Mouse (Mus musculus): ENCODE results near the gene Glis1.
"Not testable (repeated sequence)": the region's sequence is repeated elsewhere in the genome, so short reads cannot be mapped to it uniquely, and the experiment has no call there.

The Glis1 gene

DNA sequence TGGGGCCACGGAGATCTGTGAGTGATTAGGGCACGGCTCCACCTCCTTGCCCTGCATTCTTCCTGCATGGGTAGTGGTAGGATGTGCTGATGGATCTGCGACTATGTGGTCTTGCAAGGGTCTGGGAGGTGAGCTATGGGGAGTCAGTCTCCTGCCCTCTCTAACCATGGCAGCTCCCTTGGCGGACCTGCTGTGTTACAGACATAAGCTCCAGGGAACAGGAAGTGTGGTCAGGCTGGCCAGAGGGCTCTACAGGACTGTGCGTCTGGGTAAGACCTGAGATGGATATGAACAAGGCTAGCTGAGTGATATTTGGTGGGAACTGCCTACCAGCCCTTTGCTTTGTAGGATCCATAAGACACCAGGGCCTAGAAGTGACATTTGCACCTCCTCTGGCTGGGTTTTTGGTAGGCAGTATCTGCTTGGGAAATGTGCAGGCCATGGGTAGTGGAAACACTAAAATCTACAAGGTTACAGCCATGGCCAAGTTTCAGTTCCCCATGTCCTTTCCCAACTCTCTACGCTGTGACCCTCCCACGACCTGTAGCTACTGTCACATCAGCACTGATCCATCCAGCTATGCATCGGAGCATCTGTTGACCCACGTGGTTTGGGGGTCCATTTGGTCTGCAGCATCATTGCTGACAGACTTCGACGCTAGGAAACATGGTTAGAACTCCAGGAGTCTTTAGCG lies 142.9 kb downstream of the Glis1 start:
- no peak for DNase-seq (ENCODE audit: low spot score in 2 of 2)

DNA sequence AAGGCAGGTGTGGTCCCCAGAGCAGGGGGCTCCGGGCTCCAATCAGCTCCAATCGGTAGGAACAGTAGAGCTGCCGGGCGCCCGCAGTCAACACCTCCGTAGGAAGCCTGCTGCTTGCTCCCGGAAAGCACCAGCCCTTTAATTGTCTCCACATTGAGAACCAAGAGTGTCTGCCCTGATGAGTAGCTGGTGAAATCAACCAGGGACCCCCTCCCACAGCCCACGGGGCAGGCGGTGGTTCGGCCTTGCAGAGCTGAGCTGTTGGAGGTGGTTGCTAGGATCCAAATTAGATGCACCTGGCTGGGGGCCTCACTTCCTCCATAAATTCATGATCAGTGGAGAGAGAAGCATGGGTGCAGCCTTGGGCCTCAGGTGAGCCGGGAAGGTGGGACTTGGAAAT lies 146.5 kb downstream of the Glis1 start:
- DNase-seq (ENCODE audit: low spot score in 2 of 2), result no peak

DNA sequence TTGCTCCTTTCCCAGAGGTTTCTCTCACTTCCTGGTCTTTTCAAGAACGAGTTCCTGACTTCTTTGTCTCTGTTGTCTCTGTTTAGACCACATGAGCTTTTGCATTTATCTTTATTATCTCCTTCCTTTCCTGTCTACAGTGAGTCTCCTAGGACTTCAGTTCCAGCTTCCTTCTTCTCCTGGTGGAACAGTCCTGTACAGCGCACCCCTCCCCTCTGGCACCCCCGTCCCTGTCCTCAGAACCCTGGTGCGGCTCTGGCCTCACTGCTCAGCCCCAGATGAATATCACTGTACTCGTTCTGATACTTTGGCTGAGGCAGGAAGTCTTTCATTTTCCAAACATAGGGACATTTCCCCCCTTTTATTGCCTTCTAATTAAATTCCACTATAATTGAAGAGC lies 152.0 kb downstream of the Glis1 start:
- no peak for DNase-seq (ENCODE audit: low spot score in 2 of 2)

DNA sequence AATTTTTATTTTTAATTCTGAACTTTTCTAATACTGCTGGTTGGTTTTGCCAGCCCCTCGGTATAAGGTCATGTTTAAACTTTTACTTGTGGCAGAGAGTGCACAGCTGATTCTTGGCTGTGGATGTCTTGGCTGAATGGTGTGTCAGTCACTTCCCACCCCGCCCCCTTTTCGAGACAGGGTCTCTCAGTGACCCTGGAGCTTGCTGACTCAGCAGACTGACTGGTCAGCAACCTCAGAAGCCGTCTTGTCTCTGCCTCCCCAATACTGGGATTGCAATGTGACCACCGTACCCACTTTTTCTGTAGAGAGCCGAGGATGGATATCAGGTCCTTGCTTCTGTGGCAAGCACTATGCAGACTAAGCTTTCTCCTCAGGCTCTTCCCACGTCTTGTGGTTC lies 154.2 kb downstream of the Glis1 start:
- DNase-seq (ENCODE audit: low spot score in 2 of 2), result no peak

DNA sequence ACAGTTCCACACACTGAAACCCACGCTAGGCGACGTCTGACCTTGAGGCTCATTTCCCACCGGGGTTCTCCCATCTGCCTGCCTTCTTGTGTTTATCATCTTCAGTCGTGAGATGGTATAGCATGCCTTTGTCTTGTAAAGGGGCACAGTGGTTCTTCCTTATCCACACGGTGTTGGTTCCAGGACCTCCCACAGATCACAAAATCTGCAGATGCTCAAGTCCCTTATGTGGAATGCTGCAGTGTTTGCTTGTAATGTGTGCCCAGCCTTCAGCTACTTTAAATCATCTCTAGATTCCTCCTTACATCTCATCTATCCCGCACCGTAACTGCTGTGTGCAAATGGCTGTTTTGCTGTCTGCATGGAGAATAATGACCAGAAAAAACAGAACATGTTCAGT lies 154.7 kb downstream of the Glis1 start:
- DNase-seq (ENCODE audit: low spot score in 2 of 2), result no peak

DNA sequence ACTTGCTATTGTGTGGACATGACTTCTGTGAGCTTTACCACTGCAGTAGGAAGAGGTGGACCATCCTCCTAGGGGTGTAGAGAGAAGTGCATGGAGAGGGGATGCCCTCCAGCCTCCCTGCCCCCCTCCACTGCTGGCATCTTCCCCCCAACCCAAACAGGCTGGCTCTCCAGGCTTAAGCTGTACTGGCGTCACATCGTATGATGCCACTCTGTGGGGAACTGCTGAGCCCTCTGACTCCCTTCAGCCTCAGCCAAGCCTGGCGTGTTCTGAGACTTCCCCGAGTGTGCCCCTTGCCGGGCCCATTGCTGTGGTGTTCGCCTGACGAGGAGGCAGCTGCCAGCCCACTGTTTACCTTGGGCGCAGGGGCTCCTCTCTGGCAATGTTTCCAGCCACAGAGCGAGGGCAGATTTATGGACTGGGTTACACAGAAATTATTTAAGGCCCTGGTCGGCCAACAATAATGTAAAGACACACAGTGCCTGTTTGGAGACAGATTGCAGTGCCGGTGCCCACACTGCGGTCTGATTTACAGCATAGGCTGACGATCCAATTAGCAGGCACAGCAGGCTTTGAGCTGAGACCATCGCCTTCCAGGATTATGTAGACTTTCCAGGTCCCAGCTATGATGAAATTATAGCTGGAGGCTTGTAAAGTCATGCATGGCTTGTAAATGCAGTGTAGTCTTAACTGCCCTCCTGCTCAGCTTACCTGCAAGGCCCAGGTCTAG lies 156.6 kb downstream of the Glis1 start:
- DNase-seq (ENCODE audit: low spot score in 2 of 2), result no peak

DNA sequence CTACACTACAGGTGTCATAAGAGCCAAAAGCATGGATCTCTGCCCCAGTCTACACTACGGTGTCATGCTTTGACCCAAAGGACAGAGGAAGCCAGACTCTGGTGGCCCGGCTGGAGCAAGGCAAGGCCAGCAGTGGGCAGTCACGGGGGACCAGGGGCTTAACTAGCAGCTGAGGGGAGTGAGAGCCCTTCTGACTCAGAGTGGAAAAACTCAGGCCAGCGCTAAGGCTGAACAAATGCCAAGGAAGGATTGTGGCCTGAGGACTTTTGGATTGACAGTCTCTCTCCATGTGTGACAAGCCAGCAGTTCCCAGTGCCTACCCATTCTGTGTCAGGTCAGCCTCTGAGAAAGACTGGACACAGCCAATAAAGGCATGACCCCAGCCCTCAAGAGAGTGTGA lies 159.0 kb downstream of the Glis1 start:
- DNase-seq (ENCODE audit: low spot score in 2 of 2), result no peak

DNA sequence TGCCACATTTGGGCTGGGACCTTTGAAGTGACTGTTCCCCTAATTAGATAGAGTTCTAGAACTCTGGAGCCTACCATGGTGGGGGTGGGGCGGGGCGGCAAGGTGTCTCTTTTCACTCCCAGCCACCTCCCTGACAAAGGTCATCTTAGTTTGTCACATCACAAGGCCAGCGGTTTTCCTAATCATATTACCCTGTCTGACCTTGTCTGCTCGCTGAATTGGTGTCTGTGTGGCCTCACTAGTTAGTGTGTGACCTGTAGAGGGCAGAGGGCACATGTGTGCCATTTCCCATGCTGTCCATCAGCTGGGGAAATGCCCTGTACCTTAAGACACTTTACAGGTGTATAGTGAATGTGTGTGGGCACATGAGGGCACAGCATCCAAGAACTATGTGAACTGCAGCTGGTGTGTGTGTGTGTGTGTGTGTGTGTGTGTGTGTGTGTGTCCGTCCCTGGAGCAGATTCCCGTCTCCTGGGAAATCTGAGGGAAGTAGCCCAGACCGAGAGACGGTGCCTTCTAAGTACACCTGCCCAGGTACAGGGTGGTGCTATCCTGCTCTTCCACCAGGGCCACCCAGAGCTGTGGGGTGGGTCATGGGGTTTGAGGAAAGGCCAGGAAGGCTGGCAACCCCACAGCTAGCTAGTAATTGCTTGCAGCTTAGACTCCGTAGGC lies 163.0 kb downstream of the Glis1 start:
- no peak for DNase-seq (ENCODE audit: low spot score in 2 of 2)

DNA sequence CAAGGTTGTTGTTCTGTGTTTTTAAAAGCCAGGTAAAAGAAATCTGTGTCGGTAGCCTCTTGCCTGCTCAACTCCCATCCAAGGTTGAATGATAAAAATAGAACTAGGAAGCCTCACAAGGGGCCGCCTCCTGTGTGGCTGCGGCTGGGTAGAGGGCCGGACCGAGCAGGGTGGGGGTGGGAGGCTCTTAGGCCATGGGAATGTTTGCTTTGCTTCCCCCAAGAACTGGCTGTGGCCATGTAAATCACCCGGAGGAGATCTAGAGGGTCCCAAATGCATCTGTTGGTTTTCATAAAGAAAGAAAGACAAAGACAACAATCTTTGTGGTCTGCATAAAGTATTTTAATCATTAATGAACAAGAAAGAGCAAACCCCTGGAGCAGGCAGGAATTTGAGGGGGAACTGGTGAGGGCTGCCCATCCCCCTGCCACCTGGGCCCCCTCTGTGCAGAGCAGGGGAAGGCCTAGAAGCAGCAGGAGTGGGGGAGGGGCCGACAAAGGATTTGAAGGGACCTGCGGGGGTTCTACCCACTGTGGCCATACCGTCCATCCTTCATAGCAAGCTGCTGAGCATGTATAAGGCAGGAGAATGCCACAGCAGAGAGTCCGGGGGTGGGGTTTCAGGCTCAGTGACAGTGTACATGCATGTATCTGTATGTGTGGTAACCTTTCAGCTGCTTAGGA lies 163.6 kb downstream of the Glis1 start:
- DNase-seq (ENCODE audit: low spot score in 2 of 2), result no peak

DNA sequence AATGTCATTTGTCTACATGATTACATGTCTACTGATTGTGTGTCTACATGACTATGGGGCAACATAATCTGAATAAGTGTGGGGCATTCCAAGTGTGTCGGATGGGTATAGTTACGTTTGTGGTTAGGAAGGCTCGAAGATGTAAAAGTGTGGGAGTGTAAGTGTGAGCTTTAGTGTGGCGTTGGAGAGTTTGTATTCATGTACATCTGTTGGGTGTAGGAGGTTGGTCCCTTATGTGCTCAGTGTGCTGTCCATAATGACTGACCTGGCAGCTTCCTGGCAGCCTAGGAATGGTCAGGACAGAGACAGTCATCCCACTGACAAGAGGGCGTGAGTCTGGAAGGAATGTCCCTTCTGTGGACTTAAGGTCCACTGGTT lies 164.2 kb downstream of the Glis1 start:
- not testable (repeated sequence) for DNase-seq (ENCODE audit: low spot score in 2 of 2)

DNA sequence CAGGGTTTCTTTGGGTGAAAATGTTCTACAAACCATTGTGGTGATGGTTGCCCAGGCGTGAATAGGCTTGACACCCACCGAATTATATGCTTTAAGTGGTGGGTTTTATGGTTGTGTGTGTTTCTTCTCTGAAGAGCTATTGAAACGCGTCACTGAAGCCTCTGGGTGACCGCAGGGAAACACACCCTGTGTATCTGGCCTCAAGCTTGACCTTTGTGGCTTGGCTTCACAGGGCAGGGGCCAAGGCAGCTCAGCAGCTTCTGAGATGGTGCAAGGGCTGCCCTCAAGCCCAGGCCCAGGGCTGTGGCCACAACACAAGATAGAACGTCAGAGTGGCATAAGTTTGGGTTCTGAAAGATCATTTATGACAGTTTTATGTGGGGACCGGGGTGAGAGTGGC lies 167.9 kb downstream of the Glis1 start:
- no peak for DNase-seq (ENCODE audit: low spot score in 2 of 2)

DNA sequence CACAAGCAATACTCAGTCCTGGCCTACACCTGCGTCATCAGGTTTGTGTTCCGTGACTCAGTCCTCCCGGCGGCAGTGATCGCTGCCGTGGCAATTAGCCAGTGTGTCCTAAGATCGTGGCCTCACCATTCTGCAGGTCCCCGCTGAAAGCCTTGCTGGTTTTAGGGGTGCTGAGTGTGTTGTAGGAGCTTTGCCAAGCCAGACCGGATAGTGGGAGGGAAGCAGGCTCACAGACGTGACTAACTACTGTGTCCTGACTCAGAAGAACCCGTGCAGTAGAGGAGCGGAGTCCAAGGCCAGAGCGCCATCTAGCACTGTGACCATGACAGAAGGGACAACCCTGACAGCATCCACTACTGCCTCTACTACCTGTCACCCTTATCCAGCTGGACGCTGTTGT lies 168.4 kb downstream of the Glis1 start:
- DNase-seq (ENCODE audit: low spot score in 2 of 2), result peak; percentile 26 to 28

DNA sequence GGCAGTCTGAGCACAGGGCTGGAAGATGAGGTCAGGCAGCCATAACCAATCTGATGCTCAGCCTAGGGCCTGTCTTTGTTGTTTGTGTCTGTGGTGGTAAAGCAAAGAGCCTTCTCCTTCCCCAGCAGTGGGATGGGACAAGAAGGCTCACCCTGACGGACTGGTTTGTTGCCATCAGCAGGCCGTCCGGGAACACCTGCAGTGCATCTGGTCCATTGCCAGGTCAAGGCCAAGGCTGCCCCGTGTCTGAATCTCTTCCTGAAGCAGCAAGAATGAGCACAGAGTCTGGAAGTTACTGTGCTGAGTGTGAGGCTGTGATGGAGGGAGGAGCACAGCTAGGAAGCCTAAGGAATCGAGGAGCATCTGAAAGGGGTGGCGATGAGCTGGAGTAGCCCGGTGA lies 168.8 kb downstream of the Glis1 start:
- no peak for DNase-seq (ENCODE audit: low spot score in 2 of 2)

DNA sequence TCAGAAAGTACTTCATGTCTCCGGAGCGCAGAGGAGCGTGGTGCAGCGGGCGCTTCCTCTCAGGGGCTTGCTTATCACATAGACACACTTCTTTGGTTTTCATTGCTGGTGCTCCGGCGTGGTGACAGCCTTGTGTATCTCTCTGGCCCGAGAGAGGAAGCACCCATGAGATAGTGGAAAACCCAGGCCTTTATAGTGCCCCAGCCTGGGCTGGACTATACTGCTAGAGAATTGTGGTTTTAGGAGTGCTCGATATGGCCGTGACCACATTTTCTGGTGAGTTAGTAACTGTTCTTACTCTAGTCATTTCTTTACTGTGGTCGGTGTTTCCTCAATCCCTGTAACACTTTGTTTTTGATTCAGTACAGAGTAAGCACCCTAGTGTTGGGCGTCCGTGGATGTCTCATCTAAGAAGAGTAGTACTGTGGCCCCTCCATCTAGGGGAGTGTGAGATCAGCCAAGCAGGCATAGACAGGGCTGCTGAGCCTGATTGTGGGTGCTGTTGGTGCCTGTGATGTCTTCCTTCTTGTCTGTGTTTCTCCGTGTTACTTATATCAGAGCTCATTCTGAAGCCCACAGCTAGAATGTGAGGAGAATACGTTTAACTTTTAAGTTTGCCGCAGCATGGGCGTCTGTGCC lies 171.7 kb downstream of the Glis1 start:
- DNase-seq (ENCODE audit: low spot score in 2 of 2), result no peak

DNA sequence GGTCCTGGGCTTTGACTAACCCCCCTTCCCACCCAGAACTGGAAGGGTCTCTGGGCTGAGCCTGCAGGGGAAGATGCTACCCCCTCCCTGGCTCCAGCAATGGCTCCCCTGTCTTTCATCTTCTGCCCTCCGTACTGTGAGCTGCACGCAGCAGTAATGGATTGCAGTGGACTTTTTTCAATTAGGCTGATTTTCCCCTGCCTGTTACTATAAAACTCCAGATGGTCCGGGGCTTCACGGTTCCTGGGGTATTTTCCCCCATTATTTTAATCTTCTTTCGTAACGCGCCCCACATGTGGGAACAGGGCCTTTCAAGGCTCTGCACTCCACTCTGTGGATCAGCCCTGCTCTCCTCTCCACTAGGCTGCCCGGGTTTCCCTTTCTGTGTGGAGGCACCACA lies 175.4 kb downstream of the Glis1 start:
- DNase-seq (ENCODE audit: low spot score in 2 of 2), result no peak

DNA sequence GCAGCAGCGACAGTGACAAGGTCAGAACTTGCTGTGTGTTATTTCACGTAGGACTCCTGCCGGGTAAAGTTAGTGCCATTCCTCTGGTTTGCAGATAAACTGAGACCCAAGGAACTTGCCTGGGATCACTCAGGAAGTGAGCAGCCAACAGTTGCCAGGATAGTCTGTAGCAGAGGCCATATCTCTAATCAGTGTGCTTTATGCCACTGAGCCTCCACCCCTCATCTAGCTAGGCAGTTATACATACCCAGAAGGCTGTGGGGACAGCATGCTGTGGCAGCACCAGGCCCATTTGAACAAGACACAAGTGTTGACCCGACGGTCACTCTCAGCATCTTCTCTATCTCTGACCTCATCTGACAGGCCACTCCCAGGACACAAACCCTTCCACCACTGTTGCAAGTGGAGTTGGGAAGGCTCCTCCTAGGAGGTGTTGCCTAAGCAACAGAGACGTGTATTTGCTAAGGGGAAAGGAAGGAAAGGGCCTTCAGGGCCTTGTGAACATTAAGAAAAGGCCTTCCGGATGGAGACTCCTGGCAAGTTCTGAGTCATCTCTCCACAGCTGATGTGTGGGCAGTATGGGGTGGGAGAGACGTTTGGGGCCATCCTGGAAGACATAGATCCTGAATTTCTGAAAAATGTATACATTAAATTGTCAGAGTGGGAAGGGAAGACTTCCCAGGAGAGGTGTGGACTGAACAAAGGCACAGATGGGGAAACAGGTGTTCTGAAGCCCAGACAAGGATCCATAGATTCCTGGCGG lies 177.7 kb downstream of the Glis1 start:
- no peak for DNase-seq (ENCODE audit: low spot score in 2 of 2)

DNA sequence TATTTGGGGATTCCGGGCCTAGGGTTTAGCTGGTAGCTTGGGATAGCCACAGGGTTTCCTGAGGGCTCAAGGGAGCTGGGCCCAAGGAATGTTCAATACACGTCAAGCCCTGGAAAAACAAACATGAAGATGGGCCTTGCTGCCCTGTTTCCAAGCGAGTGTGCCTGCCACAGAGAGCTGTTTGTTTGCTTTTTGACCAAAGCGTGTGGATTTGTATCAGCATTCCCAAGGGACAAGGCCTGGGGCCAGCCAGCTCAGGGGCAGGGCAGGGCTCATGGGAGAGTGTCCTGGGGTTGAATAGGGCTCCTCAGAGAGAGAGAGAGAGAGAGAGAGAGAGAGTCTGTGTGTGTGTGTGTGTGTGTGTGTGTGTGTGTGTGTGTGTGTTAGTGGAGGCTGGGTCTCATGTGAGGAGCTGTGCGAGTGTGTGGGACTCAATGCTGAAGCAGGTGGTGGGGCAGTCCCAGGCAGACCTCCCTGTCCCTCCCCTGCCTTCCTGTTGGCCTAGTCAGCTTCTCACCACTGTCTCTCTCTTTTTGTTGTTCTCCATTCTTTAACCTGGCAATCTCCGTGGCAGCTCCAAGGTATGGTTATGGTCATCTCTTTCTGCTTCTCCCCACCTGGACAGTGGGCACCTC lies 183.3 kb downstream of the Glis1 start:
- DNase-seq (ENCODE audit: low spot score in 2 of 2), result no peak

DNA sequence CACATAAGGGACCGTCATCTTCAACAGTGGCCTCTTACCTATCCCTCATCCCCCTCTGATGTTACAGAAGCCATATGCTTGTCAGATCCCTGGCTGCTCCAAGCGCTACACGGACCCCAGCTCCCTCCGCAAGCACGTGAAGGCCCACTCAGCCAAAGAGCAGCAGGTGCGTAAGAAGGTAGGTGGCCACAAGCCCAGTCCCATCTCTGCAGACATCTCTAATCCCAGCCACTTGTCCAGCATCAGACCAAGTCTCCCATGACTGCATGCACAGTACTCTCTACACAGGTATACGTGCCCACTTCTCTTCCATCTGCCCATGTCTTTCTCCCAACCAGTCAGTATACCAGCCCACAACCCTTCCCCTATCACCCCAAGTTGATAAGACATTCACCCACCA lies 185.1 kb downstream of the Glis1 start:
- DNase-seq (ENCODE audit: low spot score in 2 of 2), result no peak

DNA sequence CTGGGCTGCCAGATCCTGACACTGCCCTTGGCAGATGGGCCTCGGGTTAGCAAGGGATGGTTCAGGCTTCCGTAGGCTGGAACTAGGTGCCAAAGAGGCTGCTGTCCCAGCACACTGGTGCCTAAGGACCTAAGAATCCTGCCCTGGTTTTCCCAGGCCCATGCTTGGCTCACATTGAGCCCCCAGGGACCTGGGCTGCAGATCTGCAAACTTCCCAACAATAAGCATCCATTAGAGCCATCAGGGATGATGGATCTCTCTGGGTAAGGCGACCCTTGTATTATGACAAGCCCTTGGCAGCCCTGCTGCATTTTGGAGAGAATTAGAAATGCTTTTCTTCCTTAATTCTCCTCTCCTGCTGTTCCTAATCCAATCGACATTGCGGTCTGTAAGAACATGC lies 187.0 kb downstream of the Glis1 start:
- no peak for DNase-seq (ENCODE audit: low spot score in 2 of 2)

DNA sequence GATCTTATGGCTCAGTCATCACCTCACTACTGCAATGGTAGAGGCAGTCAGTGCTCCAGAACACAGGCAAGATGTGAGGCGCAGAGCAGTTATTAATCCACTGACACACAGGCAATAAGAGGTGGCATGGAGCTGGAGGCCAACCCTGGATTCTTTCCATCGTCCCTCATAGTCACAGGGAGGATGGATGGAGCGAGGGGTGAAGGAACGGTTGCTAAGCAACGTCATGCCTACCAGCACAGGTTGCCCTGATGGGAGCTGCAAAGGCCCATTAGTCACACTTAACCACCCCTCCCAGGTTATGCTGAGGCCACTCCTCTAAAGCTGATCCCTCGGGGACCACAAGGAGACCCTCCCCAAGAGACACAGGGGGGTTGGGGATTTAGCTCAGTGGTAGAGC lies 187.9 kb downstream of the Glis1 start:
- DNase-seq (ENCODE audit: low spot score in 2 of 2), result no peak

DNA sequence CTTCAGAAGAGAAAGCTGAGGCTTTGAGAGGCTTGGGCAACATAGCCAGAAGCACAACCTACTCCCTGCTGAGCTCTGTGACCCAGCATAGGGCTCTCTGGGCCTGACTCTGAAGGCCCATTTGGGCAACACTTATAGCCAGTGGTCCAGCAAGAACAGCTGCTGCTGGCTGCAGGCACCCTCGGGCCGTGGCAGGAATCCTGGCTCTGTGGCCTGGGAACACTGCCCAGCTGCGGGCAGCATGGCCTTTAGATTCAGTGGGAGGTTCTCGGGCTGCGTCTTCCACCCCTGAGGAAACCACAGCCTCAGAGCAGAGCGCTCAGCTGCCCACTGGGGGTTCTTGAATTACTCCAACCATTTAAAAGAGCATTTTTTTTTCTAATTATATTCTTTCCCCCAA lies 189.5 kb downstream of the Glis1 start:
- DNase-seq (ENCODE audit: low spot score in 2 of 2), result no peak

Measured in urinary bladder, adult 18-20 months (tissue).